Mouse (Mus musculus): ENCODE measurements around the gene Tpte. TPM values are rescaled to one million over a fixed set of nuclear protein-coding genes. Genes with fewer than 3 reads are reported as not detected.

Gene Tpte
- polyA plus RNA-seq, 1 experiment from 2014 or later: not detected

GRCm38 (mm10) chr8:22410688-22411281, 127.5 kb downstream of the Tpte start:
- Histone ChIP-seq H3K4me3 (replicated peaks; ENCODE audit: low read length) (peak overlapping the region; percentile 84), H3K27me3 (ENCODE audit: control insufficient read depth, insufficient read depth, low read length) (no peaks in the 10 kb centered on the region), H3K27ac (peak overlapping the region; percentile 81; the same call in 1 of the 2 replicates), H3K36me3 (replicated peaks; ENCODE audit: control insufficient read depth, insufficient read depth) (peaks cover 12% of the 10 kb centered on the region; the same call in 1 of the 2 replicates), H3K9ac (peak overlapping the region; percentile 87), H3K9me3 (ENCODE audit: control insufficient read depth, low read length) (no peaks in the 10 kb centered on the region), H3K4me1 (replicated peaks; ENCODE audit: control insufficient read depth, insufficient read depth, low read length) (peaks cover 17% of the 10 kb centered on the region), H3K4me2 (replicated peaks) (peak overlapping the region; percentile 73)
- DNase-seq (ENCODE audit: low spot score) (peak; percentile 26), ATAC-seq (ENCODE audit: low FRiP score) (peak; percentile 33; the same call in 1 of the 2 replicates)
- 17% methylated on average over 16 of the region's 16 CpGs for WGBS

- Histone ChIP-seq H3K27me3 (ENCODE audit: control insufficient read depth, insufficient read depth, low read length) (no peaks in the 10 kb centered on the region), H3K9me3 (ENCODE audit: control insufficient read depth, low read length) (no peaks in the 10 kb centered on the region), H3K9ac (peak within 1 kb of the TSS; percentile 87), H3K4me1 (replicated peaks; ENCODE audit: control insufficient read depth, insufficient read depth, low read length) (peaks cover 17% of the 10 kb centered on the region), H3K36me3 (replicated peaks; ENCODE audit: control insufficient read depth, insufficient read depth) (peaks cover 16% of the 10 kb centered on the region), H3K4me2 (replicated peaks) (peak within 1 kb of the TSS; percentile 73), H3K27ac (peak within 1 kb of the TSS; percentile 81), H3K4me3 (replicated peaks; ENCODE audit: low read length) (peak within 1 kb of the TSS; percentile 84)
- DNase-seq (ENCODE audit: low spot score) (peak; percentile 92), ATAC-seq (ENCODE audit: low FRiP score) (peak; percentile 96)
- WGBS: 0% methylated on average over 25 of the region's 25 CpGs
These were observed 128.1 kb downstream of the Tpte start, which contains the start of gene Mrps31 for GRCm38 (mm10) chr8:22411282-22411702. Mrps31 (plus strand) TSS chr8:22411361.

GRCm38 (mm10) chr8:22411971-22412370, 128.7 kb downstream of the Tpte start:
- Histone ChIP-seq H3K4me3 (replicated peaks; ENCODE audit: low read length) (peak overlapping the region; percentile 84), H3K27me3 (ENCODE audit: control insufficient read depth, insufficient read depth, low read length) (no peaks in the 10 kb centered on the region), H3K27ac (no peak overlapping the region), H3K9me3 (ENCODE audit: control insufficient read depth, low read length) (no peaks in the 10 kb centered on the region), H3K4me2 (replicated peaks) (peak overlapping the region; percentile 73), H3K36me3 (replicated peaks; ENCODE audit: control insufficient read depth, insufficient read depth) (peaks cover 23% of the 10 kb centered on the region), H3K4me1 (replicated peaks; ENCODE audit: control insufficient read depth, insufficient read depth, low read length) (peaks cover 17% of the 10 kb centered on the region), H3K9ac (peak overlapping the region; percentile 87)
- DNase-seq (ENCODE audit: low spot score) (no peak), ATAC-seq (ENCODE audit: low FRiP score) (no peak)
- WGBS: 27% methylated on average over 8 of the region's 8 CpGs

Other genes with a start within 250 kb of the Tpte start
- 1.9 and 2.0 TPM in 2 replicates for gene Atp7b, start 223.1 kb upstream of the Tpte start, polyA plus RNA-seq (2014; fragmentation: Nextera tagmentation; extraction: Ambion mirVana)
- 34.1 and 41.6 TPM in 2 replicates for gene Alg11, start 222.7 kb upstream of the Tpte start, polyA plus RNA-seq (2014; fragmentation: Nextera tagmentation; extraction: Ambion mirVana)
- gene Nek5, start 158.4 kb upstream of the Tpte start, polyA plus RNA-seq (2014; fragmentation: Nextera tagmentation; extraction: Ambion mirVana): 1.3 and 1.7 TPM in 2 replicates
- gene Nek3, start 117.0 kb upstream of the Tpte start, polyA plus RNA-seq (2014; fragmentation: Nextera tagmentation; extraction: Ambion mirVana): 9.0 and 9.5 TPM in 2 replicates
- gene Ckap2, start 97.6 kb upstream of the Tpte start, polyA plus RNA-seq (2014; fragmentation: Nextera tagmentation; extraction: Ambion mirVana): 14.2 and 14.9 TPM in 2 replicates
- gene Vps36, start 90.6 kb upstream of the Tpte start, polyA plus RNA-seq (2014; fragmentation: Nextera tagmentation; extraction: Ambion mirVana): 40.7 and 41.8 TPM in 2 replicates
- 8.2 and 8.3 TPM in 2 replicates for gene Thsd1, start 56.1 kb upstream of the Tpte start, polyA plus RNA-seq (2014; fragmentation: Nextera tagmentation; extraction: Ambion mirVana)
- gene Slc25a15, start 115.2 kb downstream of the Tpte start, polyA plus RNA-seq (2014; fragmentation: Nextera tagmentation; extraction: Ambion mirVana): 8.1 and 9.2 TPM in 2 replicates
- 33.7 and 36.5 TPM in 2 replicates for gene Mrps31, start 127.9 kb downstream of the Tpte start, polyA plus RNA-seq (2014; fragmentation: Nextera tagmentation; extraction: Ambion mirVana)

Data from hindbrain, embryonic 14.5 days (tissue).